Mouse (Mus musculus) left cerebral cortex, adult 11 months (tissue): ENCODE data around the gene Wdr63.

Source experiments
- DNase-seq: peaks from one replicate; pipeline ENCODE4 v3.0.0; 2022; ENCODE audit warnings: low spot score

Wdr63 gene

GRCm38 (mm10) chr3:146107921-146108571, at the start of gene Wdr63:
Gene Wdr63 (minus strand): TSS chr3:146108130.
- peak; percentile 70 for DNase-seq

GRCm38 (mm10) chr3:146156811-146157210, 48.9 kb upstream of the Wdr63 start:
- no peak for DNase-seq

- no peak for DNase-seq
Measured at GRCm38 (mm10) chr3:146155628-146156576, 48.0 kb upstream of the Wdr63 start.

GRCm38 (mm10) chr3:146153862-146154611, 46.1 kb upstream of the Wdr63 start:
- no peak for DNase-seq

GRCm38 (mm10) chr3:146152913-146153312, 45.0 kb upstream of the Wdr63 start:
- no peak for DNase-seq

- DNase-seq, result no peak
Measured at GRCm38 (mm10) chr3:146152348-146152747, 44.4 kb upstream of the Wdr63 start.

GRCm38 (mm10) chr3:146151755-146152154, 43.8 kb upstream of the Wdr63 start:
- no peak for DNase-seq

GRCm38 (mm10) chr3:146151328-146151727, 43.4 kb upstream of the Wdr63 start:
- no peak for DNase-seq

- no peak for DNase-seq
Measured at GRCm38 (mm10) chr3:146150560-146150959, 42.6 kb upstream of the Wdr63 start.

- DNase-seq, result no peak
Measured at GRCm38 (mm10) chr3:146150058-146150400, 42.1 kb upstream of the Wdr63 start.

- DNase-seq, result no peak
Measured at GRCm38 (mm10) chr3:146149156-146150057, 41.5 kb upstream of the Wdr63 start, which contains the start of gene Mcoln2. Gene Mcoln2 (plus strand): TSS chr3:146149833.

- no peak for DNase-seq
Measured at GRCm38 (mm10) chr3:146146131-146146530, 38.2 kb upstream of the Wdr63 start.

GRCm38 (mm10) chr3:146145501-146145900, 37.6 kb upstream of the Wdr63 start:
- DNase-seq, result no peak

GRCm38 (mm10) chr3:146142523-146142922, 34.6 kb upstream of the Wdr63 start:
- no peak for DNase-seq

GRCm38 (mm10) chr3:146140276-146140675, 32.3 kb upstream of the Wdr63 start:
- DNase-seq, result no peak

- DNase-seq, result no peak
Measured at GRCm38 (mm10) chr3:146136422-146136821, 28.5 kb upstream of the Wdr63 start.

- DNase-seq, result no peak
Measured at GRCm38 (mm10) chr3:146135417-146135816, 27.5 kb upstream of the Wdr63 start.

GRCm38 (mm10) chr3:146134834-146135233, 26.9 kb upstream of the Wdr63 start:
- no peak for DNase-seq

GRCm38 (mm10) chr3:146127205-146127604, 19.3 kb upstream of the Wdr63 start:
- DNase-seq, result no peak

- DNase-seq, result no peak
Measured at GRCm38 (mm10) chr3:146123464-146123825, 15.5 kb upstream of the Wdr63 start.

- DNase-seq, result no peak
Measured at GRCm38 (mm10) chr3:146122807-146123463, 15.0 kb upstream of the Wdr63 start.
